Mouse (Mus musculus): ENCODE measurements around the gene Gsc2. TPM values are rescaled to one million over a fixed set of nuclear protein-coding genes. Genes with fewer than 3 reads are reported as not detected.

Gene Gsc2
- polyA plus RNA-seq, 1 experiment from 2014 or later, result not detected

DNA sequence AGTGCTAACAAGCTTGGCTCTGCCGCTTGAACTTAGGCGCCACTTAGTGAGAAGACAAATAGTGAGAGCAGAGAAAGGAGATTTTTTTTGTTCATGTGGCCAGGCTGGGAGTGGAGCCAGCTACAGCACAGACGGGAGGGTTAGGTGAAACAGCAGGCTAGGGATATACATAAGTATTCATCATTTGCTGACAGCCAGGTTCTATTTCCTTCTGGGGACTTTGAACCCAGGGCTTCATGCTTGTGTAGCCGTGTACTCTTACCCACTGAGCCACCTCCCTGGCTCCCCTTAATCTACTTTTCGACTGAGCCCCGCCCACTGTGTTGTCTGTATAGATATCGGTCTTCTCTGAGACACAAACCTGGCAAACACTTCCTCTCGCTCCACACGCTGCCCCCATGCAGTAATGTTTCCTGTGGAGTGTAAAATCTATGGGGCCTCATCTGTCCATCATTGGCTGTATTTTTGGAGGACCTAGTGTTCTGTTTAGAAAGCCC is 24.4 kb upstream of the Gsc2 start:
- ATAC-seq (replicated peaks; ENCODE audit: extremely low read depth, insufficient read depth, low FRiP score), result no peak
- Histone ChIP-seq H3K4me1 (ENCODE audit: control insufficient read depth, insufficient read depth, low read length) (no peaks in the 10 kb centered on the region), H3K36me3 (ENCODE audit: control insufficient read depth, insufficient read depth) (no peaks in the 10 kb centered on the region), H3K9ac (ENCODE audit: low read length) (0 out of 2 replicates have a peak overlapping the region, but pooled peaks have one; percentile 22), H3K4me3 (ENCODE audit: low read length) (no peak overlapping the region), H3K4me2 (ENCODE audit: low read depth, low read length) (no peak overlapping the region), H3K9me3 (replicated peaks; ENCODE audit: control insufficient read depth, low read length) (no peaks in the 10 kb centered on the region), H3K27me3 (ENCODE audit: control insufficient read depth, insufficient read depth, low read length) (peaks cover 4% of the 10 kb centered on the region; the same call in 1 of the 2 replicates), H3K27ac (ENCODE audit: low read length) (no peak overlapping the region; the same call in 1 of the 2 replicates)
- WGBS, result 39% methylated on average over 9 of the region's 9 CpGs

DNA sequence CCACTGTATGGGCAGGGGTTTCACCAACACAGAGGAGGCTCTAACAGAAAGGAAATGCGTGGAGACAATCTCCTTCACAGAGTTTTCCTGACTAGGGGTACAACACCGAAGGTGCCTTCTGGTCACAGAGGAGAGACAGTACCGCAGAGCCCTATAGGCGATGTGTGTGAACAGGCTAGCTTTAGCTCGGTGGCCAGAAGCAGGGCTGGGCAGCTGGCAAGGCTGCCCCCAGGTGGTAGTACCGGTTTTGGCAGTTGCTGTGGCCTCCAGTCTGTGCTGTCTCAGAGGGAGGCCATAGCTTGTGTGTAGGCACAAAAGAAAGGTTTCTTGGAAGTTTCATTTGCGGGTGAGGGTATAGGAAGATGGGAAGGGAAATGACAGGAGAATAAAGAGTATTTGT is 24.0 kb upstream of the Gsc2 start:
- no peak overlapping the region for H3K27ac ChIP-seq (ENCODE audit: low read length)
- peaks cover 4% of the 10 kb centered on the region; the same call in 1 of the 2 replicates for H3K27me3 ChIP-seq (ENCODE audit: control insufficient read depth, insufficient read depth, low read length)
- no peaks in the 10 kb centered on the region for H3K36me3 ChIP-seq (ENCODE audit: control insufficient read depth, insufficient read depth)
- no peak overlapping the region for H3K4me3 ChIP-seq (ENCODE audit: low read length)
- 12% methylated on average over 7 of the region's 7 CpGs for WGBS
- H3K4me1 ChIP-seq (ENCODE audit: control insufficient read depth, insufficient read depth, low read length), result no peaks in the 10 kb centered on the region
- H3K9ac ChIP-seq (ENCODE audit: low read length), result 0 out of 2 replicates have a peak overlapping the region, but pooled peaks have one; percentile 22
- H3K4me2 ChIP-seq (ENCODE audit: low read depth, low read length), result no peak overlapping the region
- peak; percentile 63; the same call in 1 of the 2 replicates for ATAC-seq (replicated peaks; ENCODE audit: extremely low read depth, insufficient read depth, low FRiP score)
- no peaks in the 10 kb centered on the region for H3K9me3 ChIP-seq (replicated peaks; ENCODE audit: control insufficient read depth, low read length)

DNA sequence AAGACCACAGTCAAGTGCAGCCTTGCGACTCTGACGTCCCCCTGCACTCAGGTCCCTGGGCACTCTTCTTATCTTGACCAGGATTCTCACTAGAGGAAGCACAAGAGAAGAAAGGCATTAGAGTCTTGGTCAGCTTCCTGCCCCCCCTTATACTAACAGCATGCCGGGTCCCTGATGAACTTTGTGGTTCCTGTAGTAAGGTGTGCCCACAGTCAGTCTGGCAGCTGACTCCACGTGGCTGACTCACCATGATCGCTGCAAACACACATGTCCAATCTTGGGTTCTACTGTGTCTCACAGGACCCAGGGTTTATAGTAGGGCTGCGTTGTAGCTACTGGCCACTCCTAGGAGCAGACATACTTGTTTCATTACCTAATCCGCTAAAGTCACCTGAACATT is 23.3 kb upstream of the Gsc2 start:
- no peaks in the 10 kb centered on the region for H3K36me3 ChIP-seq (ENCODE audit: control insufficient read depth, insufficient read depth)
- H3K9me3 ChIP-seq (replicated peaks; ENCODE audit: control insufficient read depth, low read length), result no peaks in the 10 kb centered on the region
- no peak overlapping the region for H3K4me3 ChIP-seq (ENCODE audit: low read length)
- no peaks in the 10 kb centered on the region for H3K4me1 ChIP-seq (ENCODE audit: control insufficient read depth, insufficient read depth, low read length)
- 45% methylated on average over 7 of the region's 7 CpGs for WGBS
- no peak for ATAC-seq (replicated peaks; ENCODE audit: extremely low read depth, insufficient read depth, low FRiP score)
- peaks cover 4% of the 10 kb centered on the region; the same call in 1 of the 2 replicates for H3K27me3 ChIP-seq (ENCODE audit: control insufficient read depth, insufficient read depth, low read length)
- H3K9ac ChIP-seq (ENCODE audit: low read length), result no peak overlapping the region
- H3K27ac ChIP-seq (ENCODE audit: low read length), result no peak overlapping the region
- no peak overlapping the region for H3K4me2 ChIP-seq (ENCODE audit: low read depth, low read length)

DNA sequence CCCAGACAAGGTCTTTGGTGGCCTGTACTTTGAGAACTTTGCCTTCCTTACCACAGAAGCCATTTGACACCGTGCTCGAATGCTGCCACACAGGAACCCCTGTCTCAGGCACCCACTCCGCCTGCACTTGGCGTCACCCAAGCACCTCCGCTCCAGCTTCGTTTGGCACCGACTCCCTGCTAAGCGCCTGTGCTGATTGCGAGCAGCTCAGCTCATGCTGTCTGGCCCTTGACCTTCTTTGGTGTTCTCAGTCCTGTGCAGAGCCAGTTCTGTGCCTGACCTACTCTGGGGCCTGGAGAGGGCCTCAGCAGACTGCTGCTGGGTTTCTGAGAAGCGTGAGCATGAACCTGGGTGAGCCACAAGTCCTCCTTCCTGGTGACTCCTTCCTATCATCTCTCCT is 21.9 kb upstream of the Gsc2 start:
- Histone ChIP-seq H3K27ac (ENCODE audit: low read length) (no peak overlapping the region), H3K36me3 (ENCODE audit: control insufficient read depth, insufficient read depth) (no peaks in the 10 kb centered on the region), H3K9ac (ENCODE audit: low read length) (no peak overlapping the region), H3K9me3 (replicated peaks; ENCODE audit: control insufficient read depth, low read length) (no peaks in the 10 kb centered on the region), H3K4me1 (ENCODE audit: control insufficient read depth, insufficient read depth, low read length) (no peaks in the 10 kb centered on the region), H3K4me2 (ENCODE audit: low read depth, low read length) (no peak overlapping the region), H3K27me3 (ENCODE audit: control insufficient read depth, insufficient read depth, low read length) (peaks cover 4% of the 10 kb centered on the region; the same call in 1 of the 2 replicates), H3K4me3 (ENCODE audit: low read length) (no peak overlapping the region)
- no peak for ATAC-seq (replicated peaks; ENCODE audit: extremely low read depth, insufficient read depth, low FRiP score)
- WGBS, result 63% methylated on average over 10 of the region's 10 CpGs

DNA sequence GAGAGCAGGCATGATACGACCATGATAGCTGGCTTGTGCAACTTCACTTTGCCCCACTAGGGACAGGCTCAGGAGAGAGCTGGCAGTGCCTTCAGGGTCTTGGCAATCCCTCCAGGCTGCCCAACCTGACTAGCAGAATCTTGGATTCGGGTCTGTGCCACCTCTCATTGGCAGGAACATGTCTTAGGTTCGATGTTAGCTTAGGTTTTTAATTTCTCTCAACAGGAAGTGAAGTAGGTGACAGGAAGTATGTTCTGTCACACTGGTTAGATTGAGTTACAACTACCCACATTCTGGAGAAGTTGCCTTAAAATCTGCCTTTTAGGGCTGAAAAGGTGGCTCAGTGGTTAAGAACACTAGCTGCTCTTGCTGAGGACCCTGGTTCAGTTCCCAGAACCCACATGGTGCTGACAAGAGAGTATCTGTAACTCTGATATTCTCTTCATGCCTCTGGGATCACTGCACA is 19.6 kb upstream of the Gsc2 start:
- no peaks in the 10 kb centered on the region for H3K9me3 ChIP-seq (replicated peaks; ENCODE audit: control insufficient read depth, low read length)
- WGBS, result 53% methylated on average over 3 of the region's 3 CpGs
- no peak overlapping the region for H3K9ac ChIP-seq (ENCODE audit: low read length)
- H3K27ac ChIP-seq (ENCODE audit: low read length), result no peak overlapping the region
- peaks cover 4% of the 10 kb centered on the region; the same call in 1 of the 2 replicates for H3K27me3 ChIP-seq (ENCODE audit: control insufficient read depth, insufficient read depth, low read length)
- H3K4me2 ChIP-seq (ENCODE audit: low read depth, low read length), result no peak overlapping the region
- H3K4me3 ChIP-seq (ENCODE audit: low read length), result no peak overlapping the region
- no peaks in the 10 kb centered on the region for H3K36me3 ChIP-seq (ENCODE audit: control insufficient read depth, insufficient read depth)
- H3K4me1 ChIP-seq (ENCODE audit: control insufficient read depth, insufficient read depth, low read length), result no peaks in the 10 kb centered on the region
- ATAC-seq (replicated peaks; ENCODE audit: extremely low read depth, insufficient read depth, low FRiP score), result no peak

DNA sequence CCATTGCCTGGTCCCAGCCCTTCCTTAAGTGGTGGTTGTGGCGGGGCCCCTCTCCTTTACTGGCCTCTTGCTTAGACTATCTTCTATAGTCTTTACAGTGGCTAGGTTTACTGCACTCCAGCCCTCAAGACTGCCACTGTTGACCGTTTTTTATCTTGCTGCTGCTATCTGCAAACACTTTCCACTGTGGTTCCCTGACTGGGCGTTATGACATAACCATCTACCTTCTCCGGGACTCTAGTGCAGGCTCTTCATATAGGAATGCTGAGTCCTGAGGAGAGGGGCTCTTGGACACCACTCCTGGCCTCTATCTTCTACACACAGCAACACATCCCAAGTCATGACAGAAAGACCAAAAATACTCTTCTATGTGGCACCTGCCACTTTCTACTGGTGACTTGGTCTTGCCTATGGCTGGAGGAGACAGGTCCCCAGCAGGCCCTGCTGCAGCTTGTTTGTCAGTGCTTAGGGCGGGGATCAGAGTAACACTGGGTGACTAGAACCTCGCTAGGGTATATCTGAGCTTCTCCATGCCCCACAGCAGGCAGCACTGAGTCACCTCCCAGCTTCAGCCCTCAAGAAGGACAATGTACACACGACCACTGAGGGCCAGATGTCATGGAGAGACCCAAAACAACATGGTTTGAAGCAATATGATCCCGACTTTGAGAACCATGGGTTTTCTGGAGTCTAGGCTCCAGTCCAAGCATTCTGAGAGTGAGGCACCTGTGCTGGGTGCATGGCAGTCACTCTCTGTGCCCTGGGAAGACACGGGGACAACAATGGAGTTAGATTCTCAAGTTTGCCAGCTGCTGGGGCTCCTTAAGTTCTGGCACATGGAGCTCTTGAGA is 19.0 kb upstream of the Gsc2 start:
- 46% methylated on average over 9 of the region's 9 CpGs for WGBS
- ATAC-seq (replicated peaks; ENCODE audit: extremely low read depth, insufficient read depth, low FRiP score), result no peak
- Histone ChIP-seq H3K9me3 (replicated peaks; ENCODE audit: control insufficient read depth, low read length) (no peaks in the 10 kb centered on the region), H3K36me3 (ENCODE audit: control insufficient read depth, insufficient read depth) (no peaks in the 10 kb centered on the region), H3K27me3 (ENCODE audit: control insufficient read depth, insufficient read depth, low read length) (peaks cover 4% of the 10 kb centered on the region; the same call in 1 of the 2 replicates), H3K27ac (ENCODE audit: low read length) (no peak overlapping the region), H3K4me3 (ENCODE audit: low read length) (no peak overlapping the region), H3K4me2 (ENCODE audit: low read depth, low read length) (no peak overlapping the region), H3K9ac (ENCODE audit: low read length) (no peak overlapping the region), H3K4me1 (ENCODE audit: control insufficient read depth, insufficient read depth, low read length) (no peaks in the 10 kb centered on the region)

DNA sequence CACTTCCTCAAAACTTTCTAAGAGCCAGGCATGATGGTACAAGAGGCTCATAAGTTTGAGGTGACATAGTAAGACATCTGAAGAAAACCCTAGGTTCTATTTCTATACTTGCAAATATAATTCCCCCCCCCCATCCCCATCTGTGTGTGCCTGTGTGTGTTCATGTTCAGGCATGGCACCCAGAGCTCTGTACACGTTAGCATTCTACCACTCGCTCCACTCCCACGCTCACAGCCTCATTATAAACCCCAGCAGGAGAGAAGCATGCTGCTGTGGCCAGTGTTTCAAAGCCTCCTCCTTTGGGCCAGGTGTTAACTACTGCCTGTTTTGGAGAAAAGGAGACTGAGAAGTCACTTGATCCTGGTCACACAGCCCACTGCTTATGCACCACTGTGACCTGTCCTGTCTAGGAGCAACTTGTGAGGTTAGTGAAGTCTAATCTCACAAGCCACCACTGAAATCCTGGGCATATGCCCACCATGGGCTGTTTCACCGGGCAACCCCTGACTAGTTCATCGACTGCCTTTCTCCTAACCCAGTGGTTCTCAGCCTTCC is 17.1 kb upstream of the Gsc2 start:
- H3K4me1 ChIP-seq (ENCODE audit: control insufficient read depth, insufficient read depth, low read length), result no peaks in the 10 kb centered on the region; the same call in 1 of the 2 replicates
- no peak for ATAC-seq (replicated peaks; ENCODE audit: extremely low read depth, insufficient read depth, low FRiP score)
- 62% methylated on average over 5 of the region's 5 CpGs for WGBS

DNA sequence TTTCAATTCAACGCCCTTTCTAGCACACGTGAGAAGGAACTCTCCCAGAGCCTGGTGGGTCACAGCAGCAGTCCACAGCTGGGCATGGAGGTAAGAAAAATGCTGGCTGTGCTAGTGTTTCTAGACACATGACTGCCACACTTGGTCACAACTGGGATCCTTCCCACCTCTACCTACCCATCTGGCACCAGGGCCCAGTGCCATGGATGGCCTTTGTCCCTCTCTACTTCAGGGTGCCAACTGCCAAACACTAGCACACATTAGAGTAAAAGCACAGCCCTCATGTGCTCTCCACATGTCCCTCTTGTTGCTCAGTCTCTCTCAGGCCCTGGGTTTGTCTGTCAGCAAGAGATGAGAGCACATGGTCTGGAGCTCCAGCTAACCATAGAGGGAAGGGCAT is 14.8 kb upstream of the Gsc2 start:
- Histone ChIP-seq H3K27ac (ENCODE audit: low read length) (no peak overlapping the region), H3K36me3 (ENCODE audit: control insufficient read depth, insufficient read depth) (peaks cover 7% of the 10 kb centered on the region), H3K4me3 (ENCODE audit: low read length) (no peak overlapping the region), H3K9ac (ENCODE audit: low read length) (no peak overlapping the region), H3K4me1 (ENCODE audit: control insufficient read depth, insufficient read depth, low read length) (no peaks in the 10 kb centered on the region; the same call in 1 of the 2 replicates), H3K9me3 (replicated peaks; ENCODE audit: control insufficient read depth, low read length) (no peaks in the 10 kb centered on the region), H3K27me3 (ENCODE audit: control insufficient read depth, insufficient read depth, low read length) (no peaks in the 10 kb centered on the region), H3K4me2 (ENCODE audit: low read depth, low read length) (no peak overlapping the region)
- no peak for ATAC-seq (replicated peaks; ENCODE audit: extremely low read depth, insufficient read depth, low FRiP score)
- 70% methylated on average over 2 of the region's 2 CpGs for WGBS

More for the DNA sequence above, 17.1 kb upstream of the Gsc2 start:
- no peaks in the 10 kb centered on the region for H3K9me3 ChIP-seq (replicated peaks; ENCODE audit: control insufficient read depth, low read length)
- peaks cover 1% of the 10 kb centered on the region; the same call in 1 of the 2 replicates for H3K27me3 ChIP-seq (ENCODE audit: control insufficient read depth, insufficient read depth, low read length)
- no peak overlapping the region for H3K27ac ChIP-seq (ENCODE audit: low read length)
- H3K36me3 ChIP-seq (ENCODE audit: control insufficient read depth, insufficient read depth), result no peaks in the 10 kb centered on the region
- no peak overlapping the region for H3K4me3 ChIP-seq (ENCODE audit: low read length)
- no peak overlapping the region for H3K4me2 ChIP-seq (ENCODE audit: low read depth, low read length)
- H3K9ac ChIP-seq (ENCODE audit: low read length), result no peak overlapping the region

DNA sequence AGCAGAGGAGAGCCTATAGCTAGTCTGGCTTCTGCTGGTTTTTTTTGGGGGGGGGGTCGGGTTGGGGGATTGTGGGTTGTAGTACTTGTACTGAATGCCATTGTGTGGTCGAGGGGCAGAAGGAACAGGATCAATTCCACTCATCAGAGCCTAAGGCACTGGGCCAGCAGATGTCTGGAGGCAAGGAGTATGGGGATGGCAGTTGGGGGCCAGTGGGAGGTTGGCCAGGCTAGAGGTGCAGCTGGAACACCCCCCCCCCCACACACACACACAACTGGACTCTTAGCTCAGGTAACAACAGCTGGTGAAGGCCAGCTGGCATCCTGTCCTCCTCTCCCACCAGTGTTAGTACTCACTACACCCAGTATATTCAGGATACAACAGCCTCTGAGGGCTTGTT is 14.4 kb upstream of the Gsc2 start:
- Histone ChIP-seq H3K4me3 (ENCODE audit: low read length) (no peak overlapping the region), H3K27me3 (ENCODE audit: control insufficient read depth, insufficient read depth, low read length) (no peaks in the 10 kb centered on the region), H3K4me1 (ENCODE audit: control insufficient read depth, insufficient read depth, low read length) (no peaks in the 10 kb centered on the region; the same call in 1 of the 2 replicates), H3K9ac (ENCODE audit: low read length) (no peak overlapping the region), H3K27ac (ENCODE audit: low read length) (no peak overlapping the region), H3K4me2 (ENCODE audit: low read depth, low read length) (no peak overlapping the region), H3K36me3 (ENCODE audit: control insufficient read depth, insufficient read depth) (peaks cover 7% of the 10 kb centered on the region), H3K9me3 (replicated peaks; ENCODE audit: control insufficient read depth, low read length) (no peaks in the 10 kb centered on the region)
- 27% methylated on average over 2 of the region's 2 CpGs for WGBS
- ATAC-seq (replicated peaks; ENCODE audit: extremely low read depth, insufficient read depth, low FRiP score), result no peak
